Mouse (Mus musculus): ENCODE measurements at regions not wholly inside any gene's neighbourhood (a gene's known extent, or its start where the extent isn't known, plus 50 kb on each side); places are given as distances from the start of the nearest gene placed in this dataset.
"Not testable (repeated sequence)": the region's sequence is repeated elsewhere in the genome, so short reads cannot be mapped to it uniquely, and the experiment has no call there.

DNA sequence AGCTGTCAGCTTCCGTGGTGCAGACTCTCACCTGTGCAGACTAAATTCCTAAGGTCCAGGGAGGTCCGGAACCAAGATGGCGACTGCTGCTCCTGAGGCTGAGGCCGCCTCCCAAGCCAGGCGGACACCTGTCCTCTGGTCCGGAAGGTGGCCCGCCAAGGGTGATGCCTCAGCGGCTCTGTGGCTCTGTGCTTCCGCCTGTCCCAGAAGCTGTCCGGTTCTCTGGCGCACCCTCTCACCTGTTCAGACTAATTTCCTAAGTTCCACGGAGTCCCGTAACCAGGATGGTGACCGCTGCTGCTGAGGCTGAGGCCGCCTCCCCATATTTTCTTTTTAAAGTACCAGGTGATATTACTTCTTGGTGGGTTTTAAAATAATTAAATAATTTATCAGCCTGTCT lies 65.4 kb upstream of the B3galnt2 start:
- DNase-seq (ENCODE audit: low spot score), result not testable (repeated sequence)

- DNase-seq (ENCODE audit: low spot score), result peak; percentile 100
Observed at GRCm38 (mm10) chr13:13889297-13890120, 64.8 kb upstream of the B3galnt2 start.

DNA sequence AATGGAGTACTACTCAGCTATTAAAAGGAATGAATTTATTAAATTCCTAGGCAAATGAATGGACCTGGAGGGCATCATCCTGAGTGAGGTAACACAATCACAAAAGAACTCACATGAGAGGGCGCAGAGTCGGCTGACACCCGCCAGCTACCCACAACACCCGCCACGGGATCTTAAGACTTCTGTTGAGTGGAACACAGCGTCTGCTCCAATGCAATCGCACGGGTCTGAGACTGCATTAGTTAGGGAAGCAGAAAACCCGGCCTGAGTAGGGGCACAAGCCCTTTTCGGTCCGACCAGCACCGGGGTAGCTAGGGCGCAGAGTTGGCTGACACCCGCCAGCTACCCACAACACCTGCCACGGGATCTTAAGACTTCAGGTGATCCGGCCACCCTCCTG lies 52.1 kb upstream of the B3galnt2 start:
- not testable (repeated sequence) for DNase-seq (ENCODE audit: low spot score)
